Mouse (Mus musculus) forebrain, embryonic 12.5 days (tissue): ENCODE measurements at regions not wholly inside any gene's neighbourhood (a gene's known extent, or its start where the extent isn't known, plus 50 kb on each side); places are given as distances from the start of the nearest gene placed in this dataset.
A peak's percentile ranks its signal among the peaks of the same experiment; 100 is the strongest.
"Not testable (repeated sequence)": the region's sequence is repeated elsewhere in the genome, so short reads cannot be mapped to it uniquely, and the experiment has no call there.

Experiments
- ATAC-seq: fragments of 200-750 bp; cut with Nextera tagmentation; 2 replicates; pipeline ENCODE4 v1.8.0; 2017; ENCODE audit warnings: moderate TSS enrichment; ENCODE audit not compliant: low FRiP score
- H3K27ac ChIP-seq: fragments of 300-500 bp; sonication (generic); 2 replicates; pipeline ENCODE4 v1.5.1; 2016; ENCODE audit warnings: mild to moderate bottlenecking
- H3K27me3 ChIP-seq: fragments of 300-500 bp; sonication (generic); 2 replicates; pipeline ENCODE4 v1.6.1; 2016; ENCODE audit warnings: mild to moderate bottlenecking
- H3K36me3 ChIP-seq: fragments of 300-500 bp; sonication (generic); replicated peaks from 2 replicates; pipeline ENCODE4 v1.6.1; 2016; ENCODE audit warnings: mild to moderate bottlenecking
- H3K4me1 ChIP-seq: fragments of 300-500 bp; sonication (generic); 2 replicates; pipeline ENCODE4 v1.6.1; 2016
- H3K4me2 ChIP-seq: fragments of 300-500 bp; sonication (generic); 2 replicates; pipeline ENCODE4 v1.6.1; 2016; ENCODE audit warnings: mild to moderate bottlenecking, moderate library complexity
- H3K4me3 ChIP-seq: fragments of 300-500 bp; sonication (generic); replicated peaks from 2 replicates; pipeline ENCODE4 v1.5.1; 2016; ENCODE audit warnings: mild to moderate bottlenecking
- H3K9ac ChIP-seq: fragments of 300-500 bp; sonication (generic); 2 replicates; pipeline ENCODE4 v1.6.1; 2016; ENCODE audit warnings: mild to moderate bottlenecking
- H3K9me3 ChIP-seq: fragments of 300-500 bp; sonication (generic); 2 replicates; pipeline ENCODE4 v1.6.1; 2016
- WGBS: fragments of 180-500 bp; shearing (Covaris S2); methylation state at CpG from one replicate; pipeline ENCODE4 v1.1.7; 2016; 5-methylcytosine and 5-hydroxymethylcytosine counted together

DNA sequence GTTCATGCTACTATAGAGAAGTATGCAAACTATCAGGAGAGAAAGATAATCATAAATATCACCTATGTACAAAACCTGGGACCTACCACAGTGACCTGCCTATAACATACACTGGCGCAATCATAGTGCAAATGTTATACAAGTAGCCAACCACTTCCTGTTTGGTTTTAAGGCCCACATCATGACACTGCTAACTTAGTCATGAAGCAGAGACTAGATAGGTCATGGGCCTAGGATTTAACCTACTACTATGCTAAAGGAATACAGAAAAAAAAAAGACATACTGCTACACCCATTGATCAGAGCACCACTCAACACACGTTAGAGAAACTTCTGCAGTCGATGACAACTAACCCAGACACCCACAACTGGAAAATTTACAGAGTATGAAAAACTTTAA is 498.6 kb upstream of the Acvr2a start:
- no peaks in the 10 kb centered on the region for H3K9me3 ChIP-seq
- H3K4me3 ChIP-seq = no peak overlapping the region
- H3K27me3 ChIP-seq = no peaks in the 10 kb centered on the region
- no peaks in the 10 kb centered on the region for H3K36me3 ChIP-seq
- WGBS = 95% methylated on average over 3 of the region's 3 CpGs
- H3K4me2 ChIP-seq = no peak overlapping the region
- H3K9ac ChIP-seq = no peak overlapping the region
- no peak for ATAC-seq
- peaks cover 13% of the 10 kb centered on the region for H3K4me1 ChIP-seq
- no peak overlapping the region for H3K27ac ChIP-seq

DNA sequence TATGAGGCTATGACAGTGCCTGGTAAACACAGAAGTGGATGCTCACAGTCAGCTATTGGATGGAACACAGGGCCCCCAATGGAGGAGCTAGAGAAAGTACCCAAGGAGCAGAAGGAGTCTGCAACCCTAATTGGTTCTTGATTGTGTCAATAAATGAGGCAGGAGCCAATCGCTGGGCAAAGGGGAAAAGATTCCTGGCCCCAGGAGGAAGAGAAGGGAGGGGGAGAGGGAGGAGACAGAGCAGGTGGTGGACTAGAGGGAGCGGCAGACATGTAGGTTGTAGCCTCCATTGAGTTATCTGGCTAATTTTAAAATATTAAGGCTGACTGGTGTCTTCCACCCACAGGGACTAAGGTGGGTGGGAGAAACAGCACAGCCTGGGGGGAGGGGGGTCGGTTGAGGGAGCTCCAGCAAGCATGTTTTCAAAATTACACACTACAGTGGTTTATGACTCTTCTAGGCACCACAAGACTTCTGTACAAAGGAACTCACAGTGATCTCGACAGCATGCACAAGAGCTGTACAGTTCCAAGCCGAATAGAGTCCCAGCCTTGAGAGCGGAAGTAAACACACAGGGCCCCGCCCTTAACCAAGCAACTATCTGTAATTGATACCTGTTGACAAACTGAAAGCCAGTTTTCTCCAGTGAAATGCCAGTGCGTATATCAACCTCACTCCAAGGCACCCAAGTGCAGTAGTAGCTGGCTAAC is 497.6 kb upstream of the Acvr2a start:
- no peaks in the 10 kb centered on the region for H3K27me3 ChIP-seq
- H3K36me3 ChIP-seq = no peaks in the 10 kb centered on the region
- H3K27ac ChIP-seq = no peak overlapping the region
- WGBS = 87% methylated on average over 8 of the region's 8 CpGs
- peaks cover 13% of the 10 kb centered on the region for H3K4me1 ChIP-seq
- H3K9ac ChIP-seq = no peak overlapping the region
- H3K4me3 ChIP-seq = no peak overlapping the region
- no peak for ATAC-seq
- no peak overlapping the region for H3K4me2 ChIP-seq
- no peaks in the 10 kb centered on the region for H3K9me3 ChIP-seq

DNA sequence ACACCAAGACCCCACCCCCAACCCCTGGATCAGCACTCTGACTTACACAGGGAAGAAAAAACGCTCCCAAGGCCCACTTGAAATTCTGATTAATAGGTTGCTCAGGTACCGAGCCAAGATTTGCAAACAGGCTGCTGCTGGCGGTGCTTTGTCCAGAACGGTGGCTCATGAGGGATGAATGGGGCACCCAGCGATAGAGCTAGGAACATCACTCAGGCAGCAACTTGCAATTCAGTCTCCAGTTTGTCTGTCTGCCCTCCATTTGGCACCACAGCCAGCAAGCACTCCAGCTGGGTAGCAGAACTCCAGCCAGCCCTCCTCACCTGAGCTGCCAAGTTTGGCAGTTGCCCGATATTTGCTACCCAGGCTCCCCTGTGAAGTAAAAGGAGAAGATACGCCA is 496.1 kb upstream of the Acvr2a start:
- no peak for ATAC-seq
- Histone ChIP-seq H3K36me3 (no peaks in the 10 kb centered on the region), H3K4me3 (no peak overlapping the region), H3K27ac (no peak overlapping the region), H3K4me1 (peaks cover 13% of the 10 kb centered on the region), H3K9ac (no peak overlapping the region), H3K9me3 (no peaks in the 10 kb centered on the region), H3K27me3 (no peaks in the 10 kb centered on the region), H3K4me2 (no peak overlapping the region)
- WGBS = 51% methylated on average over 7 of the region's 7 CpGs

DNA sequence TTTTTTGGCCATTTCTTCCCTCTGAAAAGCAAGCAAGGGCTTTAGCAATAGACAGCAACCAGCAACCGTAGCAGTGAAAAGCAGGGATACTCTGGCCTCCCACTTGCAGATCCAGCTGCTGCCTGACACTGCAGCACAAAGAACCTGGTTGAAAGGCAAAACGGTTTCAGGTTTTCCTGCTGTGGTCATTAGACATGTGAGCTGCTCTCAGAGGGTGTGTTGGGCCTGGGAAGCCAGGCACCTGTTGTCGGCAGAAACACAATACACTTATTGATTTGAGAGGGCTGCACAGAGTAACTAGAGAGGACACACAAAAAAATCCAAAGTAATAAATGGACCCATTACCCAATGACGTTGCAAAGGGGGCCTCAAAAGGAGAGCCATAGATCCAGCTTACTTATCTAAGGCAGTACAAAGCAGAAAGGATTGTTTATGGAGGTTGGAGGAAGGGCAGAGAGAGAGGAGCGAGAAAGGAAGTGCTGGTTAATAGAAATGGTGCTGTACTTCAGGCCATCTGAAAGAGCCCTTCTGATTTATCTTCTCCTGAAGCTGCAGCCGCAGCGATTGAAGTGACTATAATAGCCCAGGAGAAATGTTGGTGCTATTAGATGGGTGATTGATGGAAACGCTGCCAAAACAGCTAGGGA is 495.4 kb upstream of the Acvr2a start:
- H3K9ac ChIP-seq = no peak overlapping the region
- no peak overlapping the region for H3K27ac ChIP-seq
- H3K4me2 ChIP-seq = no peak overlapping the region
- H3K4me1 ChIP-seq = peaks cover 13% of the 10 kb centered on the region
- ATAC-seq = peak; percentile 41; the same call in 1 of the 2 replicates
- no peak overlapping the region for H3K4me3 ChIP-seq
- 37% methylated on average over 8 of the region's 8 CpGs for WGBS
- no peaks in the 10 kb centered on the region for H3K36me3 ChIP-seq
- no peaks in the 10 kb centered on the region for H3K27me3 ChIP-seq
- H3K9me3 ChIP-seq = no peaks in the 10 kb centered on the region

DNA sequence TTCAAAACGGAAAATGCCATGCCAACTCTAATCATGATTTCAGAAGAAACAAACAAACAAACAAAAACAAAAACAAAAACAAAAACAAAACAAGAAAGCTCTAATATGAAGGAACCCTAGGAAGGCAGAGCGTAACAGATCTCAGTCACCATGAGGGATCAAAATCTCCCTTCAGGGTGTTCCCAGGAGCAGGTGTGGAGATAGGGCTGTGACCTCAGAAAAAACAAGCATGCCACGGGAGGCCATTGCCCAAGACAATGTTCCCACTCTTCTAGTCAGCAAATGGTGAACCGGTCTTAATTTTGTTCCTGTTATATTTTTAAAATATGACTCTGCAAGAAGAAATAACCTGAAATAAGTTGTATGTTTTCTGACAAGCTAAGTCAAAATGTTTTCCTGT is 492.4 kb upstream of the Acvr2a start:
- no peak overlapping the region for H3K4me3 ChIP-seq
- ATAC-seq = no peak
- no peak overlapping the region for H3K4me2 ChIP-seq
- H3K36me3 ChIP-seq = no peaks in the 10 kb centered on the region
- H3K9ac ChIP-seq = no peak overlapping the region
- peaks cover 13% of the 10 kb centered on the region for H3K4me1 ChIP-seq
- no peaks in the 10 kb centered on the region for H3K27me3 ChIP-seq
- no peaks in the 10 kb centered on the region for H3K9me3 ChIP-seq
- 85% methylated on average over 4 of the region's 4 CpGs for WGBS
- no peak overlapping the region for H3K27ac ChIP-seq

DNA sequence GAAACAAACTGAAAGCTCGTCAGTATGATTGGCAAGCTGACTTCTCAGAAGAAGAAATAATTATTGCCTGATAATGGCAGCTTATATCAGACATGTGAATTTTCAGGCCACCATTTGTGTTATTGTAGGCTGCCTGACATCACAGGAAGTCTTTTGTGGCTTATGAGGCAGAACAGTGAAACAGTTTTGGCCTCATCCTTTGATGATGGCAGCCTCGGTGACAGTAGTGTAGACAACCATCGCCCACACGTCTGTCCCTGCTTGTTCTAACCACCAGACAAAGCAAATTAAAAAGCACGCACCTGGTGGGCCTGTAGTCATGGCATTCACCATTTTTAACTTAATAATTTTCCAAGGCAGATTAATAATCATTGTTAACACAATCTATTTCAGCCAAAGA is 491.6 kb upstream of the Acvr2a start:
- H3K9me3 ChIP-seq = no peaks in the 10 kb centered on the region
- 83% methylated on average over 5 of the region's 5 CpGs for WGBS
- H3K9ac ChIP-seq = no peak overlapping the region
- H3K4me1 ChIP-seq = peaks cover 13% of the 10 kb centered on the region
- no peak for ATAC-seq
- H3K4me3 ChIP-seq = no peak overlapping the region
- H3K27ac ChIP-seq = no peak overlapping the region
- no peaks in the 10 kb centered on the region for H3K27me3 ChIP-seq
- no peaks in the 10 kb centered on the region for H3K36me3 ChIP-seq
- no peak overlapping the region for H3K4me2 ChIP-seq

DNA sequence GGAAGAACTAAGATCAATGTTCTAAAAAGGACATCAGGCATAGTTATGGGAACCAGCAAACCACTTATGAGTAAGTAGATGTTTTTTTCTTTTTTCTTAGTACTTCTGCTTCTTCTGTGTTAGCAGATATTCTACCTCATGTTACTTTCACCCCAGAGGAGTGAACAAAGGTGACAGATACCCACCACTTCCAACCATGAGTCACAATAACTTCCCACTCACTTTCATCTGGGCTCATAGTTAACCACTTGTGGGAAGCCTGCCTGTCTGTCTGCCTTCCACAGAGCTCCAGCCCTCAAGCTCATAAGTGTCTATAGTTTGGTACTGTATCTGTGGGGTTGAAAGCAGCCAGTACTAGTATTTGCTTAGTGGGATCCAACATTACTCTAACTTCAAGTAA is 485.7 kb upstream of the Acvr2a start:
- Histone ChIP-seq H3K9me3 (no peaks in the 10 kb centered on the region), H3K27me3 (no peaks in the 10 kb centered on the region), H3K36me3 (no peaks in the 10 kb centered on the region), H3K4me1 (no peaks in the 10 kb centered on the region; the same call in 1 of the 2 replicates), H3K9ac (no peak overlapping the region), H3K27ac (no peak overlapping the region), H3K4me2 (no peak overlapping the region), H3K4me3 (no peak overlapping the region)
- no peak for ATAC-seq

DNA sequence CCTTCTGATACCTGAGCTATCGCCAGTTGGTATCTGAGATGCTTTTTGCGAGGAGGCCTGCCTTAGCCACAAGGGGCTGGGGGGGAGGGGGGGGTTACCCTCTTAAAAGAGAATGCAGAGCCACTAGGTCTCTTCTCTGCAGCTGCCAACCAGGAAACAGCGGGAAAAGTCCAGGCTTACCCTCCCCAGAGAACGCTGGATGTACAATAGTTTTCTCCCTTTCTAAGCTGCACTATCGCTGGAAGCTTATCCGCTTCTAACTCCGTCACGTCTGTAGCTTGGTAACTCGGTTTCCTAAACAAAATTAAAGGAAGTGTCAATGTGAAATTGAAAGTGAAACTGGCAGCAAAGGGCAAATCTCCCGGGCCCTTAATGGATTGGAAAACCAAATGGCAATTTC is 481.1 kb upstream of the Acvr2a start:
- H3K4me2 ChIP-seq = no peak overlapping the region
- no peaks in the 10 kb centered on the region for H3K36me3 ChIP-seq
- no peak for ATAC-seq
- H3K27ac ChIP-seq = no peak overlapping the region
- H3K4me3 ChIP-seq = no peak overlapping the region
- WGBS = 60% methylated on average over 10 of the region's 10 CpGs
- no peaks in the 10 kb centered on the region for H3K27me3 ChIP-seq
- no peak overlapping the region for H3K9ac ChIP-seq
- H3K9me3 ChIP-seq = no peaks in the 10 kb centered on the region
- H3K4me1 ChIP-seq = no peaks in the 10 kb centered on the region; the same call in 1 of the 2 replicates

DNA sequence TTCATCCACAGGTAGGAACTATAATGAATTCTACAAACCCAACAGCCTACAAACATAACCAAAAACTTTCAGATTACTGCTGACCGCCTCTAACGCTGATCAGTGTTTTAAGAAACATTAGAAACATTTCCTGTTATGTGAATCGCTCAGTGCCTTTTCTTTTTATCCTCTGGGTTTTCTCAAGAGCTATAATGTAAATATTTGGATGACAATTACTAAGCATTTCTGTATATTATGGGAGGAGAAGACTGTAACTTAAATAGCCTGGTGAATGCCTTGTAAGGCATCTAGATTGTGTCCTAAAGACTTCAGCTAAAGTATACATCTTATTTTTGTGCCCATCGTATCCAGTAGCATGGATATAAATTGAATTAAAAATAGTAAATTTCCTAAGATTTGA is 465.9 kb upstream of the Acvr2a start:
- H3K27me3 ChIP-seq = no peaks in the 10 kb centered on the region
- H3K9ac ChIP-seq = no peak overlapping the region
- no peak overlapping the region for H3K27ac ChIP-seq
- no peak overlapping the region for H3K4me3 ChIP-seq
- ATAC-seq = no peak
- WGBS = 92% methylated on average over 4 of the region's 4 CpGs
- H3K9me3 ChIP-seq = no peaks in the 10 kb centered on the region
- no peaks in the 10 kb centered on the region for H3K36me3 ChIP-seq
- no peaks in the 10 kb centered on the region for H3K4me1 ChIP-seq
- H3K4me2 ChIP-seq = no peak overlapping the region

DNA sequence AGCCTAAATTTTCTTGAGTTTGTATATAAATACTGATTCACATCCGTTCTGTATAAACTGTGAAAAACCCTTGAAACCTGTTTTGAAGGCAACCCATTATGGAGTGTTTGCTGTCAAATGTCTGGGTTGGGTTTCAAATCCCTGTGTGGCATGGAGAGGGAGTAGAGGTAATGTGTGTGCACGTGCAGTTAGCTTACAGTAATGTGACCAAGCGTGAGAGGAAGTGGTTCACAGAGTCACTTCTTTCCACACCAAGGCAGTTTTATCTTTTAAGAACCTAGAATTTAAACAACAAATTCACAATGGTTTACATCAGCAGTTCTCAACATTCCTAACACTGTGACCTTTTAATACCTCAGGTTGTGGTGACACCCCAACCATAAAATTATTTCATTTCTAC is 464.1 kb upstream of the Acvr2a start:
- Histone ChIP-seq H3K27me3 (no peaks in the 10 kb centered on the region), H3K9me3 (no peaks in the 10 kb centered on the region), H3K27ac (no peak overlapping the region), H3K4me1 (no peaks in the 10 kb centered on the region), H3K36me3 (no peaks in the 10 kb centered on the region), H3K4me3 (no peak overlapping the region), H3K9ac (no peak overlapping the region), H3K4me2 (no peak overlapping the region)
- 89% methylated on average over 3 of the region's 3 CpGs for WGBS
- ATAC-seq = no peak

DNA sequence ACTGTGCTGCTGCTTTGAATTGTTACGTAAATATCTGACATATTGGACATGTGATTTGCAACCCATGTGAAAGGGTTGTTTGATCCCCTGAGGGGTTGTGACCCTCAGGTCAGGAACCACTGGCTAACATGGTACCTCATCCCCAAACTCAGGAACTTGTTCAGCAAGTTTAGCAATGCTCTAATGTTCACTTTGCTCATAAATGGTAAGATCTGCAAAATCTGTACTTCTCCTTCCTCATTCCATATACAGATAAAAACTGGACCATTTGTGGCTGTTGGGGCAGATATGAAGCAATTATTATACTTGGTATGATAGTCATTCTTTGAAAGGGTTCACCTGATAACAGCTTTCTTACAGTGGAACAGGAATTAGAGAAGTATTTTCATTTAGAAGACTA is 463.7 kb upstream of the Acvr2a start:
- H3K27me3 ChIP-seq = no peaks in the 10 kb centered on the region
- no peaks in the 10 kb centered on the region for H3K9me3 ChIP-seq
- no peaks in the 10 kb centered on the region for H3K4me1 ChIP-seq
- no peak overlapping the region for H3K4me2 ChIP-seq
- 91% methylated on average over 1 of the region's 1 CpGs for WGBS
- H3K4me3 ChIP-seq = no peak overlapping the region
- no peak overlapping the region for H3K9ac ChIP-seq
- no peak overlapping the region for H3K27ac ChIP-seq
- no peak for ATAC-seq
- H3K36me3 ChIP-seq = no peaks in the 10 kb centered on the region

DNA sequence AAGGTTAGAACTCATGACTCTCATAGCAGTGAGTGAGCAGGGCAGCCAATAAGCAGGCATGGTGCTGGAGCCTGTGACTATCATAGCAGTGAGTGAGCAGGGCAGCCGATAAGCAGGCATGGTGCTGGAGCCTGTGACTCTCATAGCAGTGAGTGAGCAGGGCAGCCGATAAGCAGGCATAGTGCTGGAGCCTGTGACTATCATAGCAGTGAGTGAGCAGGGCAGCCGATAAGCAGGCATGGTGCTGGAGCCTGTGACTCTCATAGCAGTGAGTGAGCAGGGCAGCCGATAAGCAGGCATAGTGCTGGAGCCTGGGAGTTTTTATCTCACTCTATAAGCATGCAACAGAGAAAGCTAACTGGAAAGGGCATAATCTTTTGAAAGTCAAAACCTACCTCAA is 442.3 kb upstream of the Acvr2a start:
- H3K4me3 ChIP-seq, H3K4me1 ChIP-seq, H3K9me3 ChIP-seq, H3K27me3 ChIP-seq, H3K27ac ChIP-seq, H3K4me2 ChIP-seq, H3K36me3 ChIP-seq, H3K9ac ChIP-seq, ATAC-seq: not testable (repeated sequence)
- WGBS = 87% methylated on average over 4 of the region's 4 CpGs

DNA sequence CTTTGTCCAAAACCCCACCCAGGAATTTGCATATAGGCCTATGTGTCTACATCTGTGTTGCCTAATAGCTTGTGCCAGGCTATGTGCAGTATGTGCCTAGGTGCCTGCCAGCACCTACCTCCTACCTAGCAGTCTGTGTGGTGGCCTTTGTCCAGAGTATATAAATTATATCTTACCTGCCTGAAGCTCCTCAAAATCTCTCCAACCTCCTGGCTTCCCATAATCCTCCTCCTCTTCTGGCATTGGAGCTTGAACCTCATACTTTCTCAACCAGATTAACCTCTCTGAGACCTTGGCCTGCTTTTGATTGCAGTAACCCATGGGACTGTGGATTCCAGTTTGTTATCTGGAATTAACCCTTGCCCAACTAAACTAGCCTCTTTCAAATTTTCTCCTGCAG is 440.8 kb upstream of the Acvr2a start:
- Histone ChIP-seq H3K27me3 (no peaks in the 10 kb centered on the region), H3K4me2 (no peak overlapping the region), H3K9ac (no peak overlapping the region), H3K4me3 (no peak overlapping the region), H3K9me3 (no peaks in the 10 kb centered on the region), H3K36me3 (no peaks in the 10 kb centered on the region), H3K27ac (no peak overlapping the region), H3K4me1 (no peaks in the 10 kb centered on the region)
- no peak for ATAC-seq
